Mouse (Mus musculus): ENCODE data around the gene Mettl21e. TPM values are rescaled to one million over a fixed set of nuclear protein-coding genes. Genes with fewer than 3 reads are reported as not detected.

Gene Mettl21e
- total RNA-seq, 2 experiments from 2014 or later: not detected

DNA sequence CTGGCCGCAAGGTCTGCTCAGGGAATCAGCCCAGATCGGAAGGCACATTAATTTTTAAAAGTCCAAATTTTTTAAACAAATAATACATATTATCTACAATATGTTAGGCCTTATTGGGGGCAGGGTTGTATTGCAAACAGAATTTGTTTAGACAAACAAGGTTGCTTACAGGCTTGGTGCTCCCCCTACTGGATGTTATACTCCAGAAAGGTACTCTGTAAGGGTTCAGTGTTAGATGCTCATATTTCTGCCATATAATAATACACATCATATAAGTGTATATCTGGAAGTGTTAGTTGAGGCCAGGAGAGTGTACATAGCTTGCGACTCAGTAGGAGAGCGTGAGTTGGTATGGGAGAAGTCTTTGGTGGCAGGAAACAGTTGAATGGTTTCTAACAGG is 63.5 kb downstream of the Mettl21e start:
- intact Hi-C loops (cut with DNase I): no loop called here

More for the DNA sequence above, 63.5 kb downstream of the Mettl21e start:
- DNase-seq (ENCODE audit: extremely low spot score in 1 of 2, low spot score in 2 of 2): no peak

Other genes with a start within 250 kb of the Mettl21e start
- gene Mettl21c, start 198.9 kb downstream of the Mettl21e start, total RNA-seq (2021): under 1 TPM; 0.30 to 0.51 TPM
- gene Gm8251, start 157.0 kb downstream of the Mettl21e start, total RNA-seq (2021): not detected
- gene Tex30, start 116.5 kb downstream of the Mettl21e start, total RNA-seq (2021): 1 to 10 TPM; 7.8 to 9.1 TPM
- 10 to 100 TPM; 10.5 to 11.1 TPM for gene Kdelc1, start 100.2 kb downstream of the Mettl21e start, total RNA-seq (2021)
- 10 to 100 TPM; 42.9 to 45.6 TPM for gene Bivm, start 100.0 kb downstream of the Mettl21e start, total RNA-seq (2021)
- gene Ercc5, start 71.2 kb downstream of the Mettl21e start, total RNA-seq (2021): 10 to 100 TPM; 21.1 to 21.3 TPM